Mouse (Mus musculus): Measurements from ENCODE around the gene Pip4k2c. TPM values are rescaled to one million over a fixed set of nuclear protein-coding genes. Genes with fewer than 3 reads are reported as not detected.
"Not testable (repeated sequence)": the region's sequence is repeated elsewhere in the genome, so short reads cannot be mapped to it uniquely, and the experiment has no call there.

Pip4k2c gene
- polyA plus RNA-seq, 1 experiment from 2014 or later: 22.1 TPM

DNA sequence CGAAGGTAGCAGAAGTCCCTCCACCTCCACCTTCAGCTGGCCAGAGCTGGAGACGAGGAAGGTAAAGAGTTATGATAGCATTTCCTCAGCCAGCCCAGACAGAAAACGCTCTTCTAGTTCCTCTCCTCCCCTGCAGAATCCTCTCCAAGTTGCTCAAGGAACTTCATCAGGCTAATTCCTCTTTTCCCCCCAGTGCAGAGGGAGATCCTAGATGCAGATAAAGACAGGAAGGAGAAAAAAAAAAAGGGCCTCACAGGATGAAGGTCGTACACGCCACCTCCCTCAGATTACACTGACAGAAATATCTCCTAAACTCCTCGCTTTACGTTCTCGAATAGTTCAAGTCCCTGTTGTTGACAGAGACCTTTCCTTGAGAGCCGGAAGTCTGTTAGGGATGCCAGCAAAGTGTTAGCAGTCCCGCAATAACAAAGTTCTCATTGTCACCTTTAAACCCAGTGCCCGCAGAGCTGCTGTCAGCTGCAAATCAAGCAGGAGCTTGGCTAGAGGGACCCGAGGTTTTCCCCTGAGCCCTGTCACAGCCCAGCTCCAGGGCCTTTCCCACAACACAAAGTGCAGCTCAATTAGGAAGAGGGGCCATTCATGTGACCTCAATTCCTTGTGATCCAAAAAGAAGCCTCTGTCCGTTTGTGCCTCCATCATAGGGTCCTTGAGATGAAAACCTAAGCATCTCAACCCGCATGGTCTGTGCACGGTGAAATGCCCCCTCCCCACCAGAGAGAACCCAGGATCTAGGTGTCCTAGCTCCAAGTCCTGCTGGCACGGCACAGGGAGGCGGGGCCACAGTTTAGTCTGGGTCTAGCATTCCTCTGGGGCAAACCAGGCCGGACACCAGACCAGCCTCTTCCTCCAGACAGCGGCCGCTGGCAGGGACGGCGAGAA lies 16.7 kb downstream of the Pip4k2c start:
- Histone ChIP-seq H3K4me2 (peak overlapping the region; percentile 86), H3K27ac (peak overlapping the region; percentile 94), H3K4me1 (replicated peaks) (peaks cover 54% of the 10 kb centered on the region), H3K9ac (peak overlapping the region; percentile 97), H3K4me3 (peak overlapping the region; percentile 86), H3K36me3 (peaks cover 50% of the 10 kb centered on the region), H3K27me3 (no peaks in the 10 kb centered on the region), H3K9me3 (no peaks in the 10 kb centered on the region)
- WGBS: 23% methylated on average over 22 of the region's 22 CpGs
- peak; percentile 50; the same call in 1 of the 2 replicates for ATAC-seq (ENCODE audit: low FRiP score)

DNA sequence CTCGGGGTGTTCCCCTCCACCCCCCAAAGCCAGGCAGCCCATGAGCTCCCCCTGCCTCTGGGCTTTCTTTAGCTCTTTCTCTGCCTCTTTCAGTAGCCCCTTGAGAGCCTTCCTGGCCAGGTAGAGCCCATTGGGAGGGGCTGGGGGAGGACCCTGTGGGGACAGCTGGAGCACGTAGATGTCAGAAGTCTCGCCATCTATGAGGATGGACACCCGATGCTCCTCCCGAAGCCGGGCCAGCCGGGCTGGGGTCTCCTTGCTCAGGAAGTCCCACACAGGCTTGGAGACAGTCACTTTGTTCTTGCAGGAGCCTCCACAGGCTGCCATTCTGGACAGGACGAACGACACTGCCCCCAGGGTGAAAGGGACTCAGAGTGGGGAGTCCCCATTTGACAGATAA lies 18.4 kb downstream of the Pip4k2c start:
- Histone ChIP-seq H3K4me3 (no peak overlapping the region), H3K9me3 (no peaks in the 10 kb centered on the region), H3K9ac (peak overlapping the region; percentile 46; the same call in 1 of the 2 replicates), H3K4me1 (replicated peaks) (peaks cover 68% of the 10 kb centered on the region), H3K4me2 (no peak overlapping the region), H3K27ac (no peak overlapping the region), H3K36me3 (peaks cover 33% of the 10 kb centered on the region), H3K27me3 (no peaks in the 10 kb centered on the region)
- ATAC-seq (ENCODE audit: low FRiP score): no peak
- 81% methylated on average over 9 of the region's 9 CpGs for WGBS

DNA sequence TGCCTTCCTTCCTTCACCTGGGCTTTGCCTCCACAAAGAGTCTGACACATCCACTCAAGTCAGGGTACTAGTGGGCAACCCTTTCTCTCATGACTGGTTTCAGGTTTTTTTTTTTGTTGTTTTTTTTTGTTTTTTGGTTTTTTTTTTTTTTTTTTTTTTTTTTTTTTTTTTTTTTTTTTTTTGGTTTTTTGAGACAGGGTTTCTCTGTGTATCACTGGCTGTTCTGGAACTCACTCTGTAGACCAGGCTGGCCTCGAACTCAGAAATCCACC lies 19.4 kb downstream of the Pip4k2c start:
- not testable (repeated sequence) for H3K4me2 ChIP-seq; ATAC-seq (ENCODE audit: low FRiP score); H3K9me3 ChIP-seq; H3K27ac ChIP-seq; H3K9ac ChIP-seq; H3K27me3 ChIP-seq; H3K4me3 ChIP-seq
- peaks cover 24% of the 10 kb centered on the region for H3K36me3 ChIP-seq
- WGBS: 87% methylated on average over 1 of the region's 1 CpGs
- peaks cover 75% of the 10 kb centered on the region for H3K4me1 ChIP-seq (replicated peaks)

DNA sequence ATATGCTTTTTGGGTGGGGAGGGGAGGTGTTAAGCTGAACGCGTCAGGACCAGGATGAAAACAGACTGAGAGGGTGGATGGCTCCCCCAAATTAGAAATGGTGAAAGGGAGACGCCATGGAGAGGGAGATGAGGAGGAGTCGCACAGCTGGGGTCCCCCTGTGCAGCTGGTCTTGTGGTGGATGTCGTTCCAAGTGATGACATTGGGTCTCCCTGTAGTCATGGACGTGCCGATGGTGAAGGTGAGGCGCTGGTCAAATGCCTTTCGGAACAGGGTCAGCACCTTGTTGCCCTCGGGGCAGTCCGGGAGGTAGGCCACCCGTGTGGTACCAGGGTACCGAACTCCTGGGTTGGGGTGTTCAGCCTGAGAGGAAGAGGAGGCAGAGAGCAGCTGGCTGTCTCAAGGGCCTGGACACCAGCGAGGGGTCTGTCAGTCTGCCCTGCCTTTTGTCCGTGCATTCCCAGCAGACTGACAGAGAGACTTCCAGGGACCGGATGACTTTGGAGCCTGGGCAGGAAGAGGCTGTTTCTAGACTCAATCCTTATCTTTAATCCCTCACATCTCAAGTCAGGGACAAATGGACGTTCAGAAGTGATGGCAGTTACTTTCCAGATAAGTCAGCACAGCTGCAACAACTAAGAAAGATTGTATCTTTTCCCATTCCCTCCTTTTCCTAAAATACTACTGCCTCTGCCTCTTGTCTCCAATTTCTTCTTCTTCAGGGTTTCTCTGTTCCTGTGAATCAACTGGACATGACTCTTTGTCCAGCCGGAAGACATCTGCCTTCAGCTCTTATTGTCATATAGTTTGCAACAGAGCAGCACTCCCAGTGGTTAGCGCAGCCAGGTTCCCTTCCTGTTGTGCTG lies 20.0 kb downstream of the Pip4k2c start:
- WGBS: 81% methylated on average over 19 of the region's 19 CpGs
- Histone ChIP-seq H3K4me2 (no peak overlapping the region), H3K27ac (no peak overlapping the region), H3K9me3 (no peaks in the 10 kb centered on the region), H3K9ac (no peak overlapping the region), H3K4me3 (no peak overlapping the region), H3K36me3 (peaks cover 29% of the 10 kb centered on the region), H3K27me3 (no peaks in the 10 kb centered on the region), H3K4me1 (replicated peaks) (peaks cover 73% of the 10 kb centered on the region)
- no peak for ATAC-seq (ENCODE audit: low FRiP score)

DNA sequence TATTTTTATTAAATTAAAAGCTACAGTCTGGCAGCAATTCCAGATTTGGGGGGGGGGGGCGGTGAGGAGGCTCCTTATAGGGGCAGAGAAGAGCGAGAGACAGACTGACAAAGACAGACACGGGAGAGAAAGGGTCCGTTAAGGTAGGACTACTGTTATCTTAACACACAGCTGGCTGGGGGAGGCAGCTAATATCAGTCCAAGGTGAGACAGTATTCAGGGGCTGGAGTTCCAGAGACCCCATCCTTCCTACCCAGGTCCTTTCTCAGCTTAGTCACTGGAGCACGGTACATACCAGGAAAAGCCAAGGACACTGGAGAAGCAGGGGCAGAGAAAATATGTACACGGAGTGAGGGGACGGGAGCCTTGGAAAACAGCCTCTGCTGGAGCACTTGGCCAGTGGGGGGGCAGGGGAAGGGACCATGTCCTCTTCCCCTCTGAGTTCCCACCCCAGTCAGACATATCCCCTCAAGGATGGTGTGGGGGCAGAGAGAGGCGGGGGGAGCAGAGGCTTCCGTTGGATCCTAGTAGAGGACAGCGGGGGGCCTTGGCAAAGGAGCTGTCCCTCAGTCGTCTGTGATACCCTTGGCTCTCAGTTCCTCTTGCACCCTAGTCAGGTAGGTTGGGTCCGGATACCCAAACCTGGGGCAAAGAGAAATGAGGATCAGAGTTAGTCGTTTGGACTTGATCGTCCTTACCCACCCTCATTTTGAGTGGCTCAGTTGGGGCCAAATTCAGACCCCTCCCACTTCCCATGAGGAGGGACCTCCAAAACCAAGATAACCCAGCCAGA lies 20.8 kb downstream of the Pip4k2c start:
- H3K27ac ChIP-seq: peak overlapping the region; percentile 23; the same call in 1 of the 2 replicates
- H3K4me2 ChIP-seq: peak overlapping the region; percentile 98
- H3K4me1 ChIP-seq (replicated peaks): peaks cover 67% of the 10 kb centered on the region
- WGBS: 34% methylated on average over 13 of the region's 14 CpGs
- peaks cover 29% of the 10 kb centered on the region for H3K36me3 ChIP-seq
- ATAC-seq (ENCODE audit: low FRiP score): no peak
- no peaks in the 10 kb centered on the region for H3K9me3 ChIP-seq
- peak overlapping the region; percentile 11; the same call in 1 of the 2 replicates for H3K4me3 ChIP-seq
- H3K9ac ChIP-seq: peak overlapping the region; percentile 85; the same call in 1 of the 2 replicates
- 0 out of 2 replicates have a peak, but pooled peaks cover under 1% of the 10 kb centered on the region for H3K27me3 ChIP-seq

DNA sequence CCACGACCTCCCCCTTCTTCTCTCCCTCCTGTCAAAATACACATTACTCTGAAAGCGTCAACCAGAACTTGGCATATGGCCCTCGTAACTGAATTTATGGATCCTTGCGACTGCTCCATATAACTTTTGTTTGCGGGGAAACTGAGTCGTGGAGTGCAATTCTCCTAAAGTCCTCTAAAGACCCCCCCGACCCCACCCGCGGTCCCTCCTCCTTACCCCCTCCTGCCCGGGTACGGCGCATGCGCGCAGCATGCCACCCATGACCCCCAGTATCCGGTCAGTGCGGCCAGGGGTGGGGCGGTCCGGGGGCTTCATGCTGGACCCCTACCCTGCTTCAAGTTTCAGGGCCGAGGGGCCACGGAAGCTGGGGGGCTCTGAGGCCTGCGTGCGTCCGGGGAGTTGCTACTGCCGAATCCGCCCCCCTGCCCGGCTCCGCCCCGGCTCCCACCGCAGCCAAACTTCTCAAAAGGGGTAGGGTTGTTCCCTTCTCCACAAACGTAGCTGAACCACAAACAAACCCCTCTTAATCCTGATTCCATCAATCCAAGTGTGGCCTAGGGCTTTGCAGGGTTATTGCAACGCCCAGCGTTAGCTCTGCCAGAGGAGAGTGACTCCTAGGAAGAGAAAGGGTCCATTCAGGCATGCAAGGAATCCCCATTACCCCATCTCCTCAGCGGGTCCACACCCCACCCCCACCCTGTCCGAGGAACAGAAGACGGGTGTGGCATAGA lies 21.6 kb downstream of the Pip4k2c start, which contains the start of gene Arhgef25:
Gene Arhgef25 (minus strand): TSS at position 433 of the 731 bp plus-strand sequence.
- peaks cover 29% of the 10 kb centered on the region for H3K36me3 ChIP-seq
- H3K27me3 ChIP-seq: peaks cover 7% of the 10 kb centered on the region; the same call in 1 of the 2 replicates
- H3K4me2 ChIP-seq: peak within 1 kb of the TSS; percentile 98
- H3K4me1 ChIP-seq (replicated peaks): peaks cover 70% of the 10 kb centered on the region
- ATAC-seq (ENCODE audit: low FRiP score): no peak
- peak within 1 kb of the TSS; percentile 69 for H3K4me3 ChIP-seq
- H3K27ac ChIP-seq: peak within 1 kb of the TSS; percentile 88
- H3K9ac ChIP-seq: peak within 1 kb of the TSS; percentile 85
- no peaks in the 10 kb centered on the region for H3K9me3 ChIP-seq
- WGBS: under 1% methylated on average over 34 of the region's 35 CpGs

DNA sequence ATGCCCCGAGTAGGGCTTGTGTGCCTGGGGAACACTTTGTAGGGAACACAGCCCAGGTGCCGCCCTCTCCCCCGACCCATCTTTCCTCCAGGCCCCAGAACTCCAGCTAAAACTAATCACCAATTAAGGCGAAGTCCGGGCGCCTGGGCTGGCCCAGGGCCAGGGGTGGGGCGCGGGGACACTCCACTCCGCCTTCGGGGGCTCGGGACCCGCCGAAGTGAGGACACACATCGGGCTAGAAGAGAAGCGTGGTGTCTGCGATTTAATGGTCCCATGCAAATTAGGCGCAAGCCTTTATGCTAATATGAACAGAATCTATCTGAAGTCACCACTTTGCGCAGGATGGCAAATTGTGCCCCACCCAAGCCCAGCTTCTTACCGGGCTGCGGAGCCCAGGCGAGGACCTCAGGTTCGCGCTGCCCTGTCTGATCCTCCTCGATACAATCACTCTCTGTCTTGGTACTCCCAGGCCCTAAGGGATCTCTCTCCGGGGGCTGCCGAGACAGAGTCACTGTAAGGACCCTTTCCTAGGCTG lies 22.2 kb downstream of the Pip4k2c start:
- under 1% methylated on average over 26 of the region's 26 CpGs for WGBS
- Histone ChIP-seq H3K4me3 (peak overlapping the region; percentile 69), H3K4me1 (replicated peaks) (peaks cover 70% of the 10 kb centered on the region), H3K27me3 (peaks cover 8% of the 10 kb centered on the region; the same call in 1 of the 2 replicates), H3K27ac (peak overlapping the region; percentile 88), H3K9ac (peak overlapping the region; percentile 85), H3K36me3 (peaks cover 29% of the 10 kb centered on the region), H3K9me3 (no peaks in the 10 kb centered on the region), H3K4me2 (peak overlapping the region; percentile 98)
- peak; percentile 5; the same call in 1 of the 2 replicates for ATAC-seq (ENCODE audit: low FRiP score)

DNA sequence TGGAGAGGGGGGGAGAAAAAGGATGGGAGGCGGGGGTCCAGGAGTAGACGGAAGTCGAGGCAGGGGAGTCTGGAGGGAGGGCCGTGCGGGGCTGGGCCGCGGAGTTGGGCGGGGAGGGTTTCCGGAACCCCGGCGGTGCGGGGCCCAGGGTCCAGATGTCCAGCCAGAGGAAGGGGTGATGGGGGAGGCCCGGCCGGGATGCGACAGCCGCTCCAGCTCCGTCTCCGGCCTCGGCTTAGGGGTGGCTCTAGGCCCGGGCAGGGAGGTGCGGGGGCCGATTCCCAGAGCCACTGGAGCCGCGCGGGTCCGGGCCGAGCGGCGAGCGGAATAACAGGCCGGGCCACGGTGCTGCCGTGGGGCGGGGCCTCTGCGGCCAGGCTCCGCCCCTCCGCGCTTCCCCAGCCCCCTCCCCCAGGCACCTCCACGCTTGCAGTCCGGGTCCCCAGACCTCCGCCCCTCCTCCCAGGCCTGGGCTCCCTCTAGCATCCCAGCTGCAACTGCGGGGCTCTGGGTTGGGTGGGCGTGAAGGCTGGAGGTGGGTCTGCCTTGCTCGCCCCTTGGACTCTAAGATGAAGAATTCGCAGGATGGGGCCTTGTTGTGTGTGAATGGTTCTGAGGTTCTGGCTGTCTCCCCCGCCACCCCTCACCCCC lies 22.8 kb downstream of the Pip4k2c start:
- Histone ChIP-seq H3K4me3 (peak overlapping the region; percentile 69), H3K27me3 (peaks cover 12% of the 10 kb centered on the region), H3K4me2 (peak overlapping the region; percentile 98), H3K9ac (peak overlapping the region; percentile 85), H3K27ac (peak overlapping the region; percentile 88), H3K9me3 (no peaks in the 10 kb centered on the region), H3K36me3 (peaks cover 29% of the 10 kb centered on the region), H3K4me1 (replicated peaks) (peaks cover 75% of the 10 kb centered on the region)
- ATAC-seq (ENCODE audit: low FRiP score): peak; percentile 81
- WGBS: under 1% methylated on average over 22 of the region's 46 CpGs

DNA sequence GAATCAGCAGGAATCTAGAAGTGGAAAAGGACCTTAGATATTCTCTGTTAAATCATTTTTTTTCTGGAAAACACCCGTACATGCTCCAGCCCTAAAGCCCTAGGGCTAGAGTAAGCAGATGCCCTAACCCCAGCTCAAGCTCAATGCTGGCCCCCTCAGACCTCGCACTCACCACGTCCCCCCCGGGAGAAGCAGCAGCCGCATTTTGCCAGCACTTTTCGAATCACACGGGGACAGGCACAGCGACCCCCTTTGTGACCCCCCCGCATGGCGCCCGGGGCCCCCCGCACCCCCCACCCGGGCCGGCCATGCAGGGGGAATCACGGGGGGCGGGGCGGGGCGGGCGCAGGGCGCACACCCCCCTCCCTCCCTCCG lies 23.3 kb downstream of the Pip4k2c start:
- Histone ChIP-seq H3K4me2 (peak overlapping the region; percentile 98), H3K9me3 (no peaks in the 10 kb centered on the region), H3K4me3 (peak overlapping the region; percentile 69), H3K4me1 (replicated peaks) (peaks cover 73% of the 10 kb centered on the region), H3K27me3 (peaks cover 17% of the 10 kb centered on the region), H3K9ac (peak overlapping the region; percentile 85), H3K36me3 (peaks cover 29% of the 10 kb centered on the region), H3K27ac (peak overlapping the region; percentile 88)
- WGBS: under 1% methylated on average over 15 of the region's 21 CpGs
- peak; percentile 26 for ATAC-seq (ENCODE audit: low FRiP score)

DNA sequence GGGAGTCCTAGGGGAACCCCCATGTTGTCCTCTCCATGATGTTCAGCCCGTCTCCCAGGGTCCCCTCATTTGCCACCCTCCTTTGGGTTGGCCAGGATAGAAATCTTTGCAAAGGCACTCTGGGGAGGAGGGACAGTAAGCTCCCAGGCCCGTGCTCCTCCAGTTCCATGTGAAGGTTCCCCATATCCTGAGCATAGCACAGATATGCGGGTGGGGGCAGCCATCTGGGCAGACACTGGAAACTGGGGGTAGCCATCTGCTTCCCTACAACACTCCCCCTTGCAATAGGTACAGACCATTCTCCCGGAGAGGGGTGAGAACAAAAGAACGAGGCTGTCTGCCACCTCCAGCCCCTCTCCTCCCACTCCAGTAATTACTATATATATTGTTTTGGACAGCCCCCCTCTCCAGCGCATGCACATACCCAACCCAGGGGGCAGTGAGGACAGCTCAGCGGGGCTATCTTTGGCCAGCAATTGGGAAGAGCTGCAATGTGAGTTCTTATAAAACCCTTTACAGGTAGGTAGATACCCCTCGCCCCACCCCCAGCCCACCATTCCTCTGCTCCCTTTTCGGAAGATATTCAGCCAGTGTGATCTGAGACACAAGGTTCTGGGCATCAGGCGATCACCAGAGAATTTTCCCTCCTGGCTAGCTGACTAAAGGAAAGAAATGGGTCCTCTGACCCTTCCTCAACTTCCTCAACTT lies 23.9 kb downstream of the Pip4k2c start:
- Histone ChIP-seq H3K36me3 (peaks cover 29% of the 10 kb centered on the region), H3K9ac (peak overlapping the region; percentile 85), H3K27ac (peak overlapping the region; percentile 88), H3K9me3 (no peaks in the 10 kb centered on the region), H3K4me1 (replicated peaks) (peaks cover 68% of the 10 kb centered on the region), H3K4me3 (peak overlapping the region; percentile 69), H3K27me3 (peaks cover 22% of the 10 kb centered on the region), H3K4me2 (peak overlapping the region; percentile 98)
- peak; percentile 4; the same call in 1 of the 2 replicates for ATAC-seq (ENCODE audit: low FRiP score)
- 33% methylated on average over 10 of the region's 10 CpGs for WGBS
